Mouse (Mus musculus) kidney, embryonic 15.5 days (tissue): ENCODE measurements around the gene Pnpo. TPM values are rescaled to one million over a fixed set of nuclear protein-coding genes. Genes with fewer than 3 reads are reported as not detected.
A peak's percentile ranks its signal among the peaks of the same experiment; 100 is the strongest.

Source experiments
- ATAC-seq: fragments of 200-750 bp; cut with Nextera tagmentation; replicated peaks from 2 replicates; pipeline ENCODE4 v1.8.0; 2017; ENCODE audit warnings: moderate TSS enrichment; ENCODE audit not compliant: low FRiP score
- H3K27ac ChIP-seq: fragments of 300-500 bp; sonication (generic); 2 replicates; pipeline ENCODE4 v1.5.1; 2015; ENCODE audit warnings: mild to moderate bottlenecking, inconsistent platforms
- H3K27me3 ChIP-seq: fragments of 300-500 bp; sonication (generic); 2 replicates; pipeline ENCODE4 v1.6.1; 2015; ENCODE audit warnings: inconsistent platforms
- H3K36me3 ChIP-seq: fragments of 300-500 bp; sonication (generic); 2 replicates; pipeline ENCODE4 v1.6.1; 2015; ENCODE audit warnings: inconsistent platforms
- H3K4me1 ChIP-seq: fragments of 300-500 bp; sonication (generic); 2 replicates; pipeline ENCODE4 v1.6.1; 2015; ENCODE audit warnings: inconsistent platforms
- H3K4me2 ChIP-seq: fragments of 300-500 bp; sonication (generic); 2 replicates; pipeline ENCODE4 v1.6.1; 2015; ENCODE audit warnings: moderate library complexity, mild to moderate bottlenecking, inconsistent platforms
- H3K4me3 ChIP-seq: fragments of 300-500 bp; sonication (generic); replicated peaks from 2 replicates; pipeline ENCODE4 v1.5.1; 2015; ENCODE audit warnings: mild to moderate bottlenecking, inconsistent platforms
- H3K9ac ChIP-seq: fragments of 300-500 bp; sonication (generic); 2 replicates; pipeline ENCODE4 v1.6.1; 2015; ENCODE audit warnings: mild to moderate bottlenecking, inconsistent platforms
- H3K9me3 ChIP-seq: fragments of 300-500 bp; sonication (generic); replicated peaks from 2 replicates; pipeline ENCODE4 v1.6.1; 2016; ENCODE audit warnings: inconsistent platforms
- WGBS: fragments of 180-500 bp; shearing (Covaris S2); methylation state at CpG from one replicate; pipeline ENCODE4 v1.1.7; 2015; ENCODE audit warnings: mixed read lengths; 5-methylcytosine and 5-hydroxymethylcytosine counted together
- polyA plus RNA-seq: library from polyadenylated mRNA; unstranded; fragments of >200 nt; fragmentation: Nextera tagmentation; extraction: Ambion mirVana; gene quantifications from 2 replicates; pipeline ENCODE4 v1.2.1, GENCODE M21; 2015

The Pnpo gene
- polyA plus RNA-seq, 1 experiment from 2014 or later, result 42.6 TPM

DNA sequence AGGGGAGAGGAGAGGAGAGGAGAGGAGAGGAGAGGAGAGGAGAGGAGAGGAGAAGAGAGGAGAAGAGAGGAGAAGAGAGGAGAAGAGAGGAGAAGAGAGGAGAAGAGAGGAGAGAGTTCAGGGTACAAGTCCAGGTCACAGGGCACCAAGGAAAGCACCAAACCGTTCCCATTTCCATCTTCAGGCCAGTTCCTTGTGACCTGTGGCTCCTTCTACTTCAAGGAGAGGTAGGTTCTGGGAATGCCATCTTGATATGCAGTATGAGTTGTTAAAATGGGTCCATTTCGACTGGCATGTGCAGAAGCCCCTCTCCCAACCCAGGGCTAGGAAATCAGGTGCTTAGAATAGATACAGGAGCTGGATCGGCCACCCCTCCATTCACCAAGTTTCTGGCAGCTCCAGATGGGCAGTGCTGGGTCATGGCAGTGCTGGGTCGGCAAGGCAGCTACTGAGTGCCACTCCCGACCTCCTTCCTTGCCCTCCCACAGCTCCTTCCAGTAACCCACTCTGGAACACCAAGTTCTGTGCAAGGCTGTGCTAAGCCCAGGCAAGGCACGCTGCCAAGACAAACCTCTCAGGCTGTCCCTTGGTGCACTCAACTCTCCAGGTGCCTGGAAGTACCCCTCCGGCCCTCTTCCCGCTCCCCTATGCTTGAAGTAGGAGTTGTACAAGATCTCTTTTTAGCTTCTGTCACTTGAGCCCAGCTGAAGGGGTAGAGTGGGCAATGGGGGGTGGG lies 12.3 kb downstream of the Pnpo start:
- H3K9me3 ChIP-seq, result no peaks in the 10 kb centered on the region
- peaks cover 54% of the 10 kb centered on the region for H3K4me1 ChIP-seq
- ATAC-seq, result no peak
- H3K36me3 ChIP-seq, result peaks cover 5% of the 10 kb centered on the region
- peaks cover 12% of the 10 kb centered on the region; the same call in 1 of the 2 replicates for H3K27me3 ChIP-seq
- H3K27ac ChIP-seq, result peak overlapping the region; percentile 58
- WGBS, result 49% methylated on average over 8 of the region's 8 CpGs
- peak overlapping the region; percentile 39 for H3K4me2 ChIP-seq
- peak overlapping the region; percentile 18; the same call in 1 of the 2 replicates for H3K4me3 ChIP-seq
- H3K9ac ChIP-seq, result 0 out of 2 replicates have a peak overlapping the region, but pooled peaks have one; percentile 14

DNA sequence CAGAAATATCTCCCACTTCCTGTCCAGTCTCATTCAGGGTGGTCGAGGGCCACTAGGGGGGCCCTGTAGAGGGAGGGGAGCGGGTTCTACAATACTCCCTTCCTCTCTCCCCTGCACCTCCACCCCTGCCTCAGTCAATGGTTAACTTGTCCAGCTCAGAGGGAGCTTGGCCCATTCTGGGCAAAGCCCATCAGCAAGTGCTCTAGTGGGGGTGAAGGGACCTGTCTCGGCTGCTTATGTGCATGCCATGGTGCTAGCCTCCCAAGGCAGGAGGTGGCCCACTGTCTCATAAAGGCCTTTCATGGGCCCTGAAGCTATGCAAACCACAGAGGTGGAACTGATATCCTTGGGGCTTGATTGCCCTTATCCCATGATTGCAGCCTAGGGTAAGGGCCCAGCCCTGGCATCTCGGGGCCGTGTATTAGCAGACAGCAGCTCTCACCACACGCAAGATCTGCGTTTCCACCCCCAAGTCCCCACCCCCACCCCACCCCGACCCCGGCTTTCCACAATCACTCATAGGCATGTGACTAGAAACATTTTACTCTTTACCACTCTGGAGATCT lies 13.9 kb downstream of the Pnpo start:
- Histone ChIP-seq H3K36me3 (peaks cover 3% of the 10 kb centered on the region), H3K4me3 (peak overlapping the region; percentile 40), H3K4me1 (peaks cover 48% of the 10 kb centered on the region), H3K27ac (peak overlapping the region; percentile 95), H3K4me2 (peak overlapping the region; percentile 54), H3K9me3 (no peaks in the 10 kb centered on the region), H3K27me3 (peaks cover 12% of the 10 kb centered on the region; the same call in 1 of the 2 replicates), H3K9ac (peak overlapping the region; percentile 19; the same call in 1 of the 2 replicates)
- 52% methylated on average over 9 of the region's 9 CpGs for WGBS
- peak; percentile 67 for ATAC-seq

DNA sequence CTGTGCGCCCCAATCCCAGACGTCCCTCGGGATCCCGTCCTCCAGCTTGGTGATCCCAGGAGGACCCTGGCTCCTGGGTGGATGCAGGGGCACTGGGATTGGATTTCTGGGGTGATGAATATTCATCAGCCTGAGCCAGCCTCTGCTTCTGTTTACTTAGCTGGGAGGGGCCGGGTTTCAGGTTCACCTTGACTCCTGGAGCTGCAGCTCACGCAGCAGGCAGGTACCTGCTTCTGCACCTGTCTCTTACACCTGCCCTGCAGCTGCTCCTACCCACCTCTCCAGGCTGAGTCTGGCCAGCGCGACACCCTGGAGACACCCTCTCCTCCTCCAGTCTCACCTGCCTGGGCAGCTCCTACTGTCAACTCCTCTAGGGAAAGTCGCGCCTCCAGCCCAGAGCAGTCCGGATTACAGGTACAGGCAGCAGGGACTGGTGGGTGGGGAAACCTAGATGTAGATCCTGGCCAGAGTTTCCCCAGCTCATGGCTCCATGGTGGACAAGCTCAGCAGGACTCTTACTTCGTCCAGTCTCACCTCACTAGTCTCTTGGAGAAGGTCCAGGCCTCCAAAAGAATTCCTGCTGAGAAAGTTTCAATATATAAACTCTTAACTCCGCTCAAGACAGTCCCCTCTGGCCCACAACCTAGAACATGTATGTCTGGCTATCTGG lies 14.6 kb downstream of the Pnpo start:
- H3K9me3 ChIP-seq, result no peaks in the 10 kb centered on the region
- H3K27me3 ChIP-seq, result peaks cover 12% of the 10 kb centered on the region; the same call in 1 of the 2 replicates
- peak overlapping the region; percentile 95 for H3K27ac ChIP-seq
- H3K4me3 ChIP-seq, result peak overlapping the region; percentile 40
- peak overlapping the region; percentile 19 for H3K9ac ChIP-seq
- no peaks in the 10 kb centered on the region for H3K36me3 ChIP-seq
- WGBS, result 7% methylated on average over 13 of the region's 13 CpGs
- H3K4me2 ChIP-seq, result peak overlapping the region; percentile 54
- peaks cover 42% of the 10 kb centered on the region for H3K4me1 ChIP-seq
- ATAC-seq, result peak; percentile 71

DNA sequence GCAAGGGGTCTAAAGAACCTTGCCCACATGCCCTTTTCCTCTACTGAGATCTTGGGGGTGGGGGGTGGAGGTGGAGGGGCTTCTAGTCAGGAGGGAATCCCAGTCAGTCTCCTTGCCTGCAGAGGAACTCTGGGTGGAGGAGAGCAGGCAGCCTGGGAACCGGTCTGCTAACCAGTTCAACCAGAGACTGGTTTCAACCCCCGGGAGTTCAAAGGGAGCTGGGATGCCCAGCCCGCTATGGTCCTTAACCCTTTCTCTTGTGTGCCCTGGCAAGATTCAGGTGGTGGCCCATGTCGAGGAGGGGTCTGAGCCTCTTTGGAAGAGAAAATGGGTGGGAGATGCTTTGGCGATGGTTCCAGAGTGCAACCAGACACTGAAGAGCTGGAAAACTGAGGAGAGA lies 15.1 kb downstream of the Pnpo start:
- peak overlapping the region; percentile 95 for H3K27ac ChIP-seq
- peak overlapping the region; percentile 40 for H3K4me3 ChIP-seq
- WGBS, result 2% methylated on average over 5 of the region's 5 CpGs
- peak; percentile 68 for ATAC-seq
- H3K4me1 ChIP-seq, result peaks cover 37% of the 10 kb centered on the region
- peak overlapping the region; percentile 19; the same call in 1 of the 2 replicates for H3K9ac ChIP-seq
- H3K4me2 ChIP-seq, result peak overlapping the region; percentile 54
- no peaks in the 10 kb centered on the region for H3K36me3 ChIP-seq
- peaks cover 12% of the 10 kb centered on the region; the same call in 1 of the 2 replicates for H3K27me3 ChIP-seq
- no peaks in the 10 kb centered on the region for H3K9me3 ChIP-seq

DNA sequence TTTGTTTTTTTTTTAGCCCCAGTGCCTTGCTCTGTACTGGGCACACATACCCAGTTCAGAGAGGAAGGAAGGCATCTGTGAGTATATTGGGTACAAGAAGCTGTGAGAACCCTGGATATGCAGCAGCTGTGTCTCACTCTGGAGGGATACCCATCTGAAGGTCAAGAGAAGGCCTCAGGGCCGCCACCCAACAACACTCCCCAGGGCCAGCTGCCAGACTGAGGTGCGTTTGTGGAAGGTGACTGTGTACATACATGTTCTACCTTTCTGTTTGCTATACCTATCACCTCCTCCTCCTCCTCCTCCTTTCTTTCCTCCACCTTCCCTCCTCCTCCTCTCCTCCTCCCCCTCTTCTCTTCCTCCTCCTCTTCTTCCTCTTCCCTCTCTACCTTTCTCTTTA lies 15.7 kb downstream of the Pnpo start, which contains the start of gene Prr15l:
TSS of gene Prr15l (plus strand) at position 17 of the 400 bp plus-strand sequence.
- Histone ChIP-seq H3K4me2 (peak within 1 kb of the TSS; percentile 54), H3K9ac (peak within 1 kb of the TSS; percentile 19; the same call in 1 of the 2 replicates), H3K36me3 (no peaks in the 10 kb centered on the region), H3K27ac (peak within 1 kb of the TSS; percentile 95), H3K27me3 (peaks cover 12% of the 10 kb centered on the region; the same call in 1 of the 2 replicates), H3K9me3 (no peaks in the 10 kb centered on the region), H3K4me1 (peaks cover 34% of the 10 kb centered on the region), H3K4me3 (peak within 1 kb of the TSS; percentile 40)
- ATAC-seq, result no peak
- WGBS, result 67% methylated on average over 2 of the region's 2 CpGs

DNA sequence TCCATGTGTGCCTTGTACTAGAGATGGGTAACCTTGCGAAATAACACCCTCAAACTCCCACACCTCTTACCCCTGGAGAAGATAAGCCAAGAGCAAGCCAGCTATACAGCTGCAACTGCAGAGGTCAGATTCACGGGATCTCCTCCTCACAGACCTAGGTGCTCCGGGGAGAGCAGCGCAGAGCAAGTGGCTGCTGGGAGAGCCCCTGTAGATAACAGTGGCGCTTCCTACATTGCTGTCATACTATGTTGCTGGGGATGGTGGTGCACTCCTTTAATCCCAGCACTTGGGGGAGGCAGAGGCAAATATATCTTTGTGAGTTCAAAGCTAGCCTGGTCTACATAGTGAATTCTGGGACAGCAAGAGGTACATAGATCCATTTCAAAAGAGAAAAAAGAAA lies 17.2 kb downstream of the Pnpo start:
- no peak for ATAC-seq
- Histone ChIP-seq H3K9me3 (no peaks in the 10 kb centered on the region), H3K36me3 (no peaks in the 10 kb centered on the region), H3K4me1 (peaks cover 27% of the 10 kb centered on the region), H3K27me3 (peaks cover 12% of the 10 kb centered on the region; the same call in 1 of the 2 replicates), H3K27ac (no peak overlapping the region), H3K4me3 (no peak overlapping the region), H3K9ac (no peak overlapping the region), H3K4me2 (no peak overlapping the region)
- WGBS, result 79% methylated on average over 5 of the region's 5 CpGs

DNA sequence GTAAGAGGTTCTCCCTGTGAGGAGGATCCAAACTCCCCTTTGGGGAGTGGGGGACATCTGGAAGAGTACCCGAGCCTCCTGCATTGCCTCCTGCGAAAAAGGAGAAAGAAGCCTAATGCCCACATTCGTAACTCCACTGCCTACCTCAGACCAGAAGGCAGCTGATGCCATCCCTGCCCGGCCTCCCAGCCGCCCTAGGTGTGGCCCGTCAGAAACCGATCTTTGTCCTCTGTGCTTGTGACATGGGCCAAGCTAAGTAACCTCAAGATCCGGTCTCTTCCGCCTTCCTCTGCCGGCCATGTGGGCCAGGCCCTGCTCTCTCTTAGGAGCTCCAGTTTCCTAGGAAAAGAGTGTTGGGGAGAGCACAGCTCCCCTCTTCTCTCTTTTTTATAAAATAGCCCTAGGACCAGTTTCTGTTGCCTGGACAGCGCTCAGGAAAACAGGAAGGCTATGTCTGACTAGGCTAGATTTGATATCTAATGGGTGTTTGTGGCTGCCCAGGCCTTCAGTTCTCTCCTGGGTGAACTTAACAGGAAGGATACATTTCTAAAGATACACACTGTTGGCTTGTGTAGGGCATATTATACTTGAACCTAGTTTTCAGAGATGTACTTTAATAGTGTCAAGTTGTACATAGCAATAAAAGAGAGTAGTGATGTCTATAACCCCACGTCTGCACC lies 18.2 kb downstream of the Pnpo start:
- Histone ChIP-seq H3K9ac (no peak overlapping the region), H3K27me3 (peaks cover 12% of the 10 kb centered on the region; the same call in 1 of the 2 replicates), H3K36me3 (no peaks in the 10 kb centered on the region), H3K27ac (no peak overlapping the region), H3K4me1 (peaks cover 24% of the 10 kb centered on the region), H3K4me3 (no peak overlapping the region), H3K4me2 (no peak overlapping the region), H3K9me3 (no peaks in the 10 kb centered on the region)
- no peak for ATAC-seq
- WGBS, result 85% methylated on average over 12 of the region's 12 CpGs

DNA sequence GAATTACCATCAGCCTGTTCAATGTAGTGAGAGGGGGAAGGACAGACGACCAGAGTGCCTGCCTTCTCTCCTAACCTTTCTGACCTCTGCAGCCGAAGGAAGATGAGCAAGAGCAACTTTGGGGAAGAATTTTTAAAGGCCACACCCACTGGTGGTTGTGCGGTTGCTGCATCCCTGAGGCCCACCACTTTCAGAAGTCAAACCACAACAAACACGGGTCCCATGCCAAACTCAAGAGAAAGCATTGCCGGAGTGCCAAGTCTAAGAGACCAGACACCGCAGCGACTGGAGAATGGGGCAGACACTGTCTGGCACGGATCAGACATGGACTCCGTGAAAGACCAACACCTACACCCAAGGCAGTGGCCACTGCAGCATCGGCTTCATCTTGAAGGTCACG lies 18.9 kb downstream of the Pnpo start:
- Histone ChIP-seq H3K4me2 (no peak overlapping the region), H3K9ac (no peak overlapping the region), H3K27me3 (peaks cover 10% of the 10 kb centered on the region; the same call in 1 of the 2 replicates), H3K4me3 (no peak overlapping the region), H3K4me1 (peaks cover 21% of the 10 kb centered on the region), H3K36me3 (no peaks in the 10 kb centered on the region), H3K27ac (no peak overlapping the region), H3K9me3 (no peaks in the 10 kb centered on the region)
- 82% methylated on average over 11 of the region's 11 CpGs for WGBS
- ATAC-seq, result no peak

DNA sequence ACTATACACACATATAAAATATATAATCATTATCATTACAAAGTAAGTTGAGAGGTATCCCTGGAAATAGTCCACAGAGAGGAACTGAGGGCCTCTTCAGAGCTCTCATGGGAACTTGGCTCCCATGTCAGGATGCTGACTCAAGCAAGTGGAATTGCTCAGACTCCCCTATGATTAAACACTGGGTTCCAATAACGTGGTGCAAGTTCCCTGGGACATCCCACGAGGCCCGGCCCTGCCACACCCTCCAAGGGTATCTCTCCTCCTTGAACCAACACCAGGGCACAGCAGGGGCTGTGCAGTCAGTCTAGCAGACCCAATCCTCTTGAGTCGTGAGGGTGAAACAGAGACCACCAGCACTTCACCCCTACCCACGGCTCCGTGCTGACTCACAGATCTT lies 24.8 kb downstream of the Pnpo start:
- WGBS, result 61% methylated on average over 6 of the region's 6 CpGs
- Histone ChIP-seq H3K9ac (no peak overlapping the region), H3K27me3 (no peaks in the 10 kb centered on the region), H3K4me1 (peaks cover 15% of the 10 kb centered on the region), H3K9me3 (no peaks in the 10 kb centered on the region), H3K27ac (no peak overlapping the region), H3K4me3 (no peak overlapping the region), H3K36me3 (no peaks in the 10 kb centered on the region), H3K4me2 (no peak overlapping the region)
- ATAC-seq, result no peak

DNA sequence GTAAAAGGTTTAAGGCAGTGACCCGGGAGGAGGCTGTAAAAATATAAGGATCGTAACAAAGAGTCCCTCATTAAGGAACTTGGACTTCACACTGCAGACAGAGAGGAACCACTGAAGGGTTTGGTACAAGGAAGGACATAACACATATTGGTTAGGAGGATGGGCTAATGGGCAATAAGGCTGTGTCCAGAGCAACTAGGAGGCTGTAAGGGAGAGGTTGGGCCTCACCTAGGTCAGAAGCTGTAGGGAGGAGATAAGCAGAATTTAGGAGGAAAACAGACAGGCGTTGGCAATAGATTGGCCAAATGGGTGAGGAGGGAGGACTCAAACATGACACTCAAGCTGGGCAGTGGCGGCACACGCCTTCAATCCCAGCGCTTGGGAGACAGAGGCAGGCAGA lies 26.4 kb downstream of the Pnpo start:
- no peak overlapping the region for H3K4me2 ChIP-seq
- no peaks in the 10 kb centered on the region for H3K36me3 ChIP-seq
- ATAC-seq, result no peak
- no peak overlapping the region for H3K27ac ChIP-seq
- H3K4me3 ChIP-seq, result no peak overlapping the region
- H3K4me1 ChIP-seq, result peaks cover 15% of the 10 kb centered on the region
- H3K9me3 ChIP-seq, result no peaks in the 10 kb centered on the region
- H3K27me3 ChIP-seq, result no peaks in the 10 kb centered on the region
- H3K9ac ChIP-seq, result no peak overlapping the region
- 83% methylated on average over 6 of the region's 6 CpGs for WGBS

DNA sequence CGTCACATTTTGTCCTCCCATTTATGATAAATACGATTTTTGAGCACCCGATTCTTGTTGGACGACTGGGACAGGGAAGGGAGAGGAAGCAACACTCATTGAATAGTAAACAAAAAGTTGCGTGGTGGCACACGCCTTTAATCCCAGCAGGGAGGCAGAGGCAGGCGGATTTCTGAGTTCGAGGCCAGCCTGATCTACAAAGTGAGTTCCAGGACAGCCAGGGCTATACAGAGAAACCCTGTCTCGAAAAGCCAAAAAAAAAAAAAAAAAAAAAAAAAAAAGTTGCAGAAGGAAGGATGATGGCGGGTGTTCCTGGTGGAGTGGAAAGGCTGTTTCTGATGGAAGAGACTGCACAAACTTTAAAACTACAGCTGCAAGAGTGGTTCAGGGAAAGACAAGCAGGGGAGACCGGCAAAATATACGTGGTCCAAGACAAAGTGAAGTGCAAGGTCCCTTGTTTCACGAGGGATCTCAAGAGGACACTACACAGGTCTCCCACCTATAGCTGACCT lies 26.8 kb downstream of the Pnpo start:
- Histone ChIP-seq H3K4me1 (peaks cover 15% of the 10 kb centered on the region), H3K4me3 (peak overlapping the region; percentile 81), H3K4me2 (peak overlapping the region; percentile 89), H3K27ac (peak overlapping the region; percentile 64; the same call in 1 of the 2 replicates), H3K9me3 (no peaks in the 10 kb centered on the region), H3K27me3 (no peaks in the 10 kb centered on the region), H3K9ac (no peak overlapping the region), H3K36me3 (peaks cover 3% of the 10 kb centered on the region; the same call in 1 of the 2 replicates)
- 30% methylated on average over 12 of the region's 13 CpGs for WGBS
- peak; percentile 13; the same call in 1 of the 2 replicates for ATAC-seq
